Mouse (Mus musculus) adrenal gland, postnatal 36 days (tissue): ENCODE data around the gene Tprgl. TPM values are rescaled to one million over a fixed set of nuclear protein-coding genes. Genes with fewer than 3 reads are reported as not detected.
A peak's percentile ranks its signal among the peaks of the same experiment; 100 is the strongest.

Experiments
- DNase-seq, 2 experiments: peaks; one replicate each; pipeline ENCODE4 v3.0.0; 2021; ENCODE audit warnings: mixed read lengths in 1 of 2
- total RNA-seq, 2 experiments: library from RNA; stranded (reverse); gene quantifications; 2 replicates each; pipeline ENCODE4 v1.2.3; 2021

Tprgl gene
- total RNA-seq, 2 experiments from 2014 or later: 159 to 168 TPM

DNA sequence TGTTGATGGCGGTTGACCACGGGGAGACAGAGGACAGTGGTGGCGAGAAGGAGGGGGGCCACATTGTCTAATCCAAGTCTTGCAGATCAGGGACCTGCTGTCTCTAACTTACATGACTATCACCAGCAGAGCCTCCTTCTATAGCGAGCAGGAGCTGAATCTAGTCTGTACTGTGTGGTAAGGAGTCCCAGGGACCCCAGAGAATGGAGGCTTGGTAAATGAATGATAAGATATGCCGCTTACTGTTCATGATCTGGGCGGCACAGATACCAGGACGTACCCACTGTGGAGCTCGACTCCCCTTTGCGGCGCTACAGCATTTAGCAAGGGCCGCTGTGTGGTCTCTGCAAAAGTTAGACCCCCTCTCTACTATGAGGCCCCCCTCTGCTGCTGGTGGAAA is 38.7 kb downstream of the Tprgl start:
- DNase-seq: no peak

DNA sequence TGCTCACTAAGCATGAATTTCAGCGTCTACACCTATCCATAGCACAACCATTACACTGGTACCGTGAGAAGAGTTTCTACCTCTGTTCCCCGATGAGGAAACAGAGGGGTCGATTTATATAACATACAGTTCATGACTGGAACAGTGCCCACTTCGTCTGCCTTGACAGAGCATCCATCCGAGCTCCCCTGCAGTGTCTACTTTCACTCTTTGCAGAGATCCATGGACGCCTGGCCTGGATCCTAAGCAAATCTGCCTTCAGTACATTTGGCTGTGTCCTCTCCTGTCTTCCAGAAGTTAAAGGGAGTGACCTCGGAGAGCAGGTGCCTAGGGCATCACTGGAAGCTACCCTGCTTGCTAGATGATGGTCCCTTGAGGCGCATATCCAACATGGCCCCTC is 41.3 kb downstream of the Tprgl start:
- no peak for DNase-seq

DNA sequence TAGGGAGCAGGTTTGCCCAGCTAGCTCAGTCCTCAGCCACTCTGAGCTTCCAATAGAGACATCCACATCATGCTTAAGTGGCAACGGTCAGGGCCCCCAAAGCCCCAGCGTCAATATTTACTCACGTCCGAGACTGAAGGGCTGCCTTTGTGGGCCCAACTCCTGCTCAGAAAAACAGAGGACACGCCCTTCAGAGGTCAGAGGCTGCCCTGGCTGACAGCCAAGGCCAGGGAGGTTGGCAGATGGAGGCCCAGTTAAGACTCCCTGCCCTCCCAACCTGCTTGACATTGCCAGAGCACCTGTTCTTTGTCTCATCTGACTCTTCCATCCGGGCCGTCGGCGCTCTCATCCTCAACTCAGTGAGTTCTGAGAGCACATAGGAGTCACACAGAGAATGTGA is 41.7 kb downstream of the Tprgl start:
- DNase-seq: no peak

DNA sequence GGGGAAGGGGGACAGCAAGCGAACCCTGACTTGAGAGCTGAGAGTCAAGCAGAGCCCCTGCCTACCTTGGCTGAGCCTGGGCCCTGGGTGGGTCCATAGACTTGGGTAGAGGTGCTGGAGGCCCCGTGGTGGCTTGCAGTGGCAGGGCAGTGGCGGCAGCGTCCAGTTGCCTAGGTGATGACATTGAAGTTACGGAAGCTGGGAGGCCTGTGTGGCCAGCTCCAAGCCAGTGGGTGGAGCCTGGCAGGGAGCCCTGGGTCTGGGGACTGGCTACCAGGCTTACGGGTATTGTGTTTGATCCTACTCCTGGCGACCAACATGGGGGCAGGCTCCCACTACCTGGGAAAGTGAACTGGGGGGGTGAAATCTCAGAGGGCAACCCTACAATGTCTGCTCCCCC is 44.0 kb downstream of the Tprgl start:
- peak; percentile 50 to 65 for DNase-seq

DNA sequence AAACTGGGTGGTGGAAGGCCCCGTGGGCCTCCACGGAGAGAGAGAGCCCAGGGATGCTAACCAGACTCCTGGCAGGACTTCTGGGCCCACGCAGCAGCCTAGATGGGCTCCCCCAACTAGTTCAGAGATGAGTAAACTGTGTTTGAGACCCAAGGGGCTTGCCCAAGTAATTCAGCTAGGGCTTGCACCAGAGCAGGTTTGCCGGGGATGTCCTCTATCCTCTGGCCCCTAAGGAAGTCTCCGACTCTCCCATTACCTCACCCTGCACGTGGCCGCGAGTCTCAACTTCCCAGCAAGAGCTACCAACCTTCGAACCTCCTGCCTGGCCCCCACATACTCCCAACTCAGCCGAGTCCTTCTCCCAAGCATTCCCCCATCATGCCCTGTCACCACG is 50.6 kb downstream of the Tprgl start:
- DNase-seq: no peak

DNA sequence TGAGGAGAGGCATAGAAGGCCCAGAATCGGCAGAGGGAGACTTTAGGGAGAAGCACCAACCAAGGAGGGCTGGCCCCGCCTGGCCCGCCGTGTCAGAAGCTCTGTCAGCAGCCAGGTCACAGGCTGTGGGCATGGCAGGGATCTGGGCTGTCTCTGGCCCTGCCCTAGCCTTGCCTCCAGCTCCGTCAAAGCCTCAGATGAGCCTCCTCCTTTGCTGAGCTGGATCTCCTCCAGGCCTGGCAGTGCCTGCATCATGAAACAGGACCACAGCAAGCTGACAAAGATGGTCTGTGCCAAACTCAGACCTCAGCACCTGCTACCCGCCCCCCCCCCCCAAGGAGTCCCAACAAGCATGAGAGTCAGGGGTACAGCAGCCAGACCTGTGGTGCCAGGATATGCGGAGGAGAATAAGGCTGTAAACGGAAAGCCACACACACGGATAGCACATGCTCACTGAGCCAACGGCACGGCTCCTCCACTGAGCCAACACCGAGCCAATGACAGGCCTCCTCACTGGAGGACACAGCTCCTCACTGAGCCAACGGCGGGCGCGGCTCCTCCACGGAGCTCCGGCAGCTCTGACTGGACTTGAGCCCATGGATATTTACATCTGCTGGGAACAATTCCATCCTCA is 51.1 kb downstream of the Tprgl start:
- no peak for DNase-seq

Other genes with a start within 250 kb of the Tprgl start
- gene A430005L14Rik, start 203.4 kb downstream of the Tprgl start, total RNA-seq: 10 to 100 TPM; 18.8 to 21.4 TPM
- 1 to 10 TPM; 2.9 to 3.7 TPM for gene Dffb, start 185.5 kb downstream of the Tprgl start, total RNA-seq
- 10 to 100 TPM; 25.3 to 28.2 TPM for gene Cep104, start 185.5 kb downstream of the Tprgl start, total RNA-seq
- gene Lrrc47, start 148.9 kb downstream of the Tprgl start, total RNA-seq: 10 to 100 TPM; 55.6 to 58.5 TPM
- gene Smim1, start 134.4 kb downstream of the Tprgl start, total RNA-seq: 10 to 100 TPM; 45.4 to 54.8 TPM
- not detected for gene Ccdc27, start 118.0 kb downstream of the Tprgl start, total RNA-seq
- not detected for gene Trp73, start 20.5 kb downstream of the Tprgl start, total RNA-seq
- gene Wrap73, start 18.3 kb downstream of the Tprgl start, total RNA-seq: 10 to 100 TPM; 20.3 to 22.6 TPM
- 1 to 10 TPM; 2.9 to 3.4 TPM for gene Megf6, start 10.1 kb upstream of the Tprgl start, total RNA-seq
- under 1 TPM; 0.13 to 0.59 TPM for gene Arhgef16, start 141.0 kb upstream of the Tprgl start, total RNA-seq
- not detected for gene B230104I21Rik, start 175.5 kb upstream of the Tprgl start, total RNA-seq